Mouse (Mus musculus) right cerebral cortex, postnatal 14 days (tissue): ENCODE measurements around the gene Mtor.

ENCODE experiments used
- DNase-seq: peaks from one replicate; pipeline ENCODE4 v3.0.0; 2022

The Mtor gene

GRCm38 (mm10) chr4:148491448-148491847 lies 43.0 kb downstream of the Mtor start:
- DNase-seq = peak; percentile 32

- DNase-seq = no peak
Observed at GRCm38 (mm10) chr4:148495160-148495559, 46.7 kb downstream of the Mtor start.

DNA sequence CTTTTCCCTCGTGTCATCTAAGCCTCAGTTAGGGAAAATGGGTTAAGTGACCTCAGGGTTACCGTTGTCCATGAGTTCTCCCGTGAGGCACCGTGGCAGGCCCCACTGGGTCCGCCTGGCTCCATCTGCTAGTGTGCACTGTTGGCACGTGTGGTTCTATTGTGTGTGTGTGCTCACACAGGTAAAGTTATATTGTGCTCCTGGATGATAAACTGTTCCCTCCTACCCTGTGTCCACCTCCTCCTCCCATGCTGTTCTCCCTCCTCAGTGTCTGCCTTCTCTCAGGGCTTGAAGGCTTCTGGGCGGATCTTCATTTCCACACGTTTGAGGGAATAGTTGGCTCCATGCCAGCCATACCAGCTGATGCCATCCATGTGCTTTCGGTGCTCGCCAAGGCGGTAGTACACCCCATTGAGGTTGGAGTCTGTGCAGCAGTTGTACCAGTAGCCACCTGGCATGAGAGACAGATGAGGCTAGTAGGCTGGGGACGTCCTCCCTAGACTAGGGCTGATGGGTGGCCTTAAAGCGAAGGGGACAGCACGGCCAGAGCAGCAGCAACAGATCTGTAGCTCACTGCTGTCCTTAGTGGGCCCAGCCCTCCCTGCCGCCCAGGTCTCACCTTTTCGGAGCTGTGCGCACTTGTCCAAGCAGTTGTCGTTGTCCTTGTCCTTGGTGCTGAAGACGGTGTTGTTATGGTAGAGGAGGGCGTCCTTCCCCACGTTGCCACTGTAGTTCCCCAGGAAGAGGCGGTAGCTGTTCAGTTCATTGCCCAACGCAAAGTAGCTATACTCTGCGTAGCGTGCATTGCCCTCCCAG lies 47.7 kb downstream of the Mtor start:
- DNase-seq = peak; percentile 66

- DNase-seq = no peak
Observed at GRCm38 (mm10) chr4:148500410-148500867, 52.0 kb downstream of the Mtor start, which contains the start of gene Angptl7. Gene Angptl7, minus strand, starts transcription at chr4:148500460.

DNA sequence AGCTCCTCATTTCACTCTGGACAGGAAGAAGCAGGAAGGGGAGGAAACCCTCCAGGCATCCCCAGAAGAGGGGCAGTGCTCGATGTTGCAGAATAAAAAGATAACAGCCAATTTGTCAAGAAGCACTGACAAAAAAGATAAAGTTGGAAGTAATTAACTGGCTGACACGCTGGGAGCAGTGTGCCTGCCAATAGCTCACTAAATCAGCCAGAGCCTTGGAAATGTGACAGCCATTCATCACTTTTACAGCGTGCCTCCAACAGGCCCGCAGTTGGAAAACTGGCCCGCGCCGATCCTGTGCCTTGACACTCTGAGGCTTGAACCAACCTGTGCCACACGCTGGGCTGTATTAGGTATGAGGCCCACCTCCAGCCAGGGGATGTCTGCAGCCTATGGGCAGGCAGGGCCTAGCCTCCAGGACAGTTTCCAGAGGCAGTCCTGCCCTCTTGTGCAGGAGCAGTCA lies 56.1 kb downstream of the Mtor start:
- DNase-seq = no peak

DNA sequence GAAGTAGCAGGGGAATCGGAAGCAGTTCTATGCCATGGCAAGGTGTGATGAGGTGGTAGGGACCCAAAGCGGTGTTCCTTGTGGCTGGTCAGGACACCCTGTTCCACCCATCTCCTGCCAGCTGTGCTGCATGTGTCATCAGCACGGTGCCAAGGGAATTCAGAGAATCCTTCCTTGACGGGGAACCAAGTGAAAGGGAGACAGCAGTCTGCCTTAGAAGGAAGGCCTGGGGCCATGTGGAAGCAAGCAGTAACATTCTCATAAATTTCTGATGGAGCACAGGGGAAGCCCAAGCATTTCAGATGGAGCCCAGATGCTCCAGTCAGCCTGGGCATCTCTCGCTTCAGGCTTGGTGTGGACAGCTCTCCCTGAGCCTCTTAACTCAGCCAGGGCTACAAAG lies 59.2 kb downstream of the Mtor start:
- no peak for DNase-seq

- DNase-seq = no peak
Observed at GRCm38 (mm10) chr4:148508084-148508849, 59.9 kb downstream of the Mtor start.

GRCm38 (mm10) chr4:148509450-148510084 lies 61.2 kb downstream of the Mtor start:
- DNase-seq = no peak

DNA sequence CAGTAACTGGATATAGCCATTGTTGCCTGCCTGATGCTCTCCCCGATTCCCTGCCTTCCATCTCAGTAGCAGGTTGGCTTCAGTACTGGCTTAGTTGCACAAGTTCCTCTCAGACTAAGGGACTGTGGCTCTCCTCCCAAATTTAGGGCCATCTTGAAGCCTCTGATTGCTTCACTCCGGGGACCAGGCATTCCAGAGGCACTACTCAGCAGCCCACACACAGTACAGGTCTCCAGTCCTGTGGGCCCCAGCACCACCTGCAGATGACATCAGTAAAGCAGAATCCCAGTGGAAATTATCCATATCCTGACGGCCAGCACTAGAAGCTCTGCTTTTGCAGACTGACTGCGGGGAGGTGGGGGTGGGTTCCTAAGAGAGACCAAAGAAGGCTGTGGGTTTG lies 62.3 kb downstream of the Mtor start:
- no peak for DNase-seq

DNA sequence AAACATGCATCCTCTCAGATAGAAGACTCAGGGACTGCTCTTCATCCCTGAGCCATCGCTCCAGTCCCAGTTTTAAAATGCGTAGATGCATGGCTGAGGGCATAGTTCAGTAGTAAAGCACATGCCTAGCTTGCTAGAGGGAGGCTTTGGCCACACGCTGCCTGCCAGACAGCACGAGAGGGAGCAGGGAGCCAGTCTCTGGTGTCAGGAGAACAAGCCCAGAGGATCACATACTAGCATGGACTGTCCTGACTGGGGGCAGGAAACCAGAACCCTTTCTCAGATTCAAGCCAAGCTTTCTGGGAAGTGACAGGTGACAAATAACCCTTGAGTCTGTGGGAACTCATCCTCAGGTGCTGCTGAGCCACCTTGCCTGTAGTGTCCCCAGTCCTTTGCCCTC lies 62.9 kb downstream of the Mtor start:
- DNase-seq = no peak

DNA sequence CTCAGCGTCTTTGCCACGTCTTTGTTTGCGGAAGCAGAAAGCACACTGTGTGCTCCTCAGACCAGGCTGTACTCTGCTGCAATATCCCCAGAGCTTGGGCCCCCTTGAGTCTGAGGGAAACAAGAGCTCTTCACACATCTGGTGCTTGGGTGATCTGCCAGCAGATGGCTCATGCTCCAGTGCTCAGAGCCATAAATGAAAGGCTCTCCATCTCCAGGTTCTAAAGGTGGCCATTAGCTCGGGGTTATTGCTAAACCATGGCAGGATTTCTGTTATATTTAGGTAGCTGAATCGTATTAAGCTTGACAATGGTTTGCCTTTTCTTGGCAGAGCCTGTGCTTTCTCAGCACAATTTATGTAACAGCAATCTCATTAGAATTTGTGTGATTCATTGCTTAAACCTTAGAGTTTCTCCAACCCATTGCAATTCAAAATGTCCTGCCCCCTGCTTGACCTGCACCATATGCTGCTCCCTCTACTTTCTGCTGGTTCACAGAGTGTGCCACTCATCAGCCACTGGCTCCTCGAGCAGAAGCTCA lies 64.7 kb downstream of the Mtor start:
- DNase-seq = no peak

DNA sequence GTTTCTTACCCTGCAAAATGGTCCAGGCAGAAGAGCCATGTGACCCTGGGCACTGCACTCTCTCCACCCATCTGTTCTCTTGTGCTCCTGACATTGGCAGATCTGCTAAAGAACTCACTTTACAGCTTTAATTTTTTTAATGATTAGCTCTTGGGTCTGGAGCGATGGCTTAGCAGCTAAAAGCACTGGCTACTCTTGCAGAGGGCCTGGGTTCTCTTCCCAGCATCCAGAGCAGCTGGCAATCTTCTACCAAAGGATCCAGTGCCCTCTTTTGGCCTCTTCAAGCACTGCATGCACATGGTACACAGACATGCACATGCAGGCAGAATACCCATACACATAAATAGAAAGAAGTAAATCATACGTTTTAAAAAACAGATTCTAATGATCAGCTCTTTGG lies 66.9 kb downstream of the Mtor start:
- no peak for DNase-seq

GRCm38 (mm10) chr4:148517809-148518208 lies 69.4 kb downstream of the Mtor start:
- DNase-seq = no peak

DNA sequence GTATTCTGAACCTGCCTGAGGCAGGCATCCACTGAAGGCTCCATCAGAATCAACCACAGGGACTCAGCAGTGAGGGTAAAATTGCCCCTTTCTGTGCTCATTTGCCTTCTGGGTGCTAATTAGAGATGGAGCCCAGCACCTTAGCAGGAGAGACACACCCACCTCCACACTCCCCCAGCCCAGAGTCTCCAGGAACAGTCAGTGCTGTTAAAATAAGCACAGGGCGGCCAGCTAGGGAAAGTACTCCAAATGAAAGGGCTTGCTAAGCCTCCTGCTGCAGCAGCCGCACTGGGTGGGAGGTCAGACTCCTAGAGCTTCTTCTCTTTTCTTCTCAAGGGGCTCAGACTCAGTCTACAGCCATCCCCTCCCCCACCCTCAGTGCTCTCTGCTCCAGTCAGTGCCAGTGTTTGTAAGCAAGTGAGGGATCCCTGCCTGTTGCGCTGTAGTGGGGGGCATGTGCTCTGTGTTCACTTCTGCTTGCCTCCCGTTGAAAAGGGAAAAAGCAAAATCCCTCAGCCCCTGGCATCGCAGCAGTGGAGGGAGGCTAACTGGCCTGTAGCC lies 69.9 kb downstream of the Mtor start:
- no peak for DNase-seq

DNA sequence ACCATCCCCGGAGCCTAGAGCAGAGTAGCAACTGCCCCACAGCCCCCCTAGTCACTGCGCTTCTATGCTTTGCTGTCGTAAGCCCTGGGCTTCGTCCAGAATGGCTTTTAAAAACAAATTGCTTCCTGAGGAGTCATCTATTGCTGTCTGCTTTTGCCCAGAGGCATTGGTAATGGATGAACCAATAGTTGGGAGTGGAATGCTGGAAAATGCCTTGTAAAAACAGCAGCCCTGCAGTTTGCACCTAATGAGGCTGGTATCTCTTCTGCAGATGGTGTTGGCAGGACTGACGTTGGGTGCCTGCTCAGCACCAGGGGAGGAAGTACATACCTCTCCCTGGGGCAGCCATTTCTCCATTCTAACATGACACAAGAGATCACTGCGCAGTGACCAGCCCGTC lies 75.1 kb downstream of the Mtor start:
- no peak for DNase-seq

DNA sequence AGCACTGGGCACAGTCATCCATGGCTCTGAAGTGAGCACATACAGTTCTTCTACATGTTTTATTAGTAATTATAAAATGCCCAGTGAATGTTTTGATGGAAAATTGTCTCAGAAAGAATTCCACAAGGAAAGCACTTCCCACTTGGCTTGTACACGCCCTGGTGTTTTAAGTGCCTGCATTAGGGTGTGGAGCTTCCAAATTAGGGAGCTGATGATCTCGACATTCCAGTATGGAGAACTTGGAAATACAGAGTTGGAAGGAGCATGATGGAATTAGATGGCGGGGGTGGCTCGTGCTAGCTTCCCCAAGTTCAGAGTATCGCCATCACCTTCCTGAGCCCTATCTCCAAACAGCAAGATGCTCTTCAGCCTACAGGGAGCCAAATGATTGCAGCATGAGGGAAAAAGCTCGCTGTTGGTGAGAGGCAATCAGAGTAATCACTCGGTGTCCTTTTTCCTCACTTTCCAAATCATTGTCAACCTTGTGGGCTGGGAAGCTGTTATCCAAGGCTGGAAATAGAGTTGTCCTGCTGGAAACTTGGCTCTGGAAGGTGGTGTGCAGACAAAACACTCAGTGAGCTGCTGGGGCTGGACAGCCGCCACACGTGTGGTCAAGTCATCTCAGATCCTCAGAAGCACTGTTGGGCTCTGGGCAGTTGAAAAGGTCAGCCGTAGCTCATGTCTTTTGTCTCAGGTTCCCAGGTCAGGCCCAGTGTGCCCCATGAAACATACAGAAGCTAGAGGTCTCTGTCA lies 78.9 kb downstream of the Mtor start:
- DNase-seq = no peak

DNA sequence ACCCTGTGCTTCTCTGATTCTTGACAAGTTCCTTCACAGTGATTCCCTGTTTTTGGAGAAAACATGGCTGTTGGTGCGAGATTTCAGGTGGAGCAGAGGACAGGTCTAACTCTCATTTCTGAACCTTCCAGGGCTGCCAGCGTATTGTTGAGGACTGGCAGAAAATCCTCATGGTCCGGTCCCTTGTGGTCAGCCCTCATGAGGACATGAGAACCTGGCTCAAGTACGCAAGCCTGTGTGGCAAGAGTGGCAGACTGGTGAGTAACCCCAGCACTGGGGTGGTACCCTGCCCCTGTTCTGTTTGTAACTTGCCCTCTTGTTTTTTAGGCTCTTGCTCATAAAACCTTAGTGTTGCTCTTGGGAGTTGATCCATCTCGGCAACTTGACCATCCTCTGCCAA lies 81.9 kb downstream of the Mtor start:
- DNase-seq = no peak

DNA sequence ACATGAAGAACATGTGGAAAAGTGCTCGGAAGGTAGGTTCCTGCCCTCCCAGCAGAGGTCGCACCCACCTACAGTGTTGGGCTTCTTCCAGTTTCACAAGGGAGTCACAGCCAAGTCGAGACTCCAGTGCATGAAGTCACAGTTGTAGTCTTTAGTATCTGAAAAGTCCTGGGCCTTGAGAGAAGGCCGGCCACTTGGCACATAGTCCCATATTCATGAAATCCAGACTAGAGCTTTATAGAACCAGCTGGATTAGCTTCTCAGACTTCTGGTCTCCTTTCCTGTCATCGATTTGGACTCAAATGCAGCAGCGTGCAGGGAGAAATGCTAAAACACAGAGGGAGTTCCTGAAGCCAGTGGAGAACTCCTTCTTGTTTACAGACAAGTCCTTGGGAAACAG lies 82.4 kb downstream of the Mtor start:
- no peak for DNase-seq

- no peak for DNase-seq
Observed at GRCm38 (mm10) chr4:148531341-148531740, 82.9 kb downstream of the Mtor start.

DNA sequence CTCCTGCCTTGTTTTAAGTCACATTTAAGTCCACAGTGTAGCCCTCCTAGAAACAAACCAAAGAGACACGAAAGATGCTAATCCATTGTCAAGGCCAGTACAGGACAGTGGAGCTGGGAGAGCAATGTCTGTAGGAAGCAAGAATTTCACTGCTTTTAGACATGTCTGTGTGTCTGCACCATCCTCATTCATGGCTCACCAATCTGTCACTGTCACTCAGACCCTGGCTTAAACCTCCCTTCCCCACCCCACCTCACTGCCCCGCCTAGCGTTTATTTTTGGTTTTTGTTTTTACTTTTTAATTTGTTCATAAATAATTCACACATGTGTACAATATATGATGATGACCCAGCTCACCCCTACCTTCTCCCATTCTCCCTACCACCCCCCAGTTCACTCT lies 84.1 kb downstream of the Mtor start:
- DNase-seq = no peak

- peak; percentile 35 for DNase-seq
Observed at GRCm38 (mm10) chr4:148533613-148534328, 85.4 kb downstream of the Mtor start.
